Mouse (Mus musculus) 3134 (cell line): Measurements from ENCODE around the gene Fam110c.
A peak's percentile ranks its signal among the peaks of the same experiment; 100 is the strongest.
"Not testable (repeated sequence)": the region's sequence is repeated elsewhere in the genome, so short reads cannot be mapped to it uniquely, and the experiment has no call there.

ENCODE experiments used
- DNase-seq: peaks from one replicate; pipeline ENCODE4 v3.0.0-alpha.2; 2011; ENCODE audit warnings: low spot score; ENCODE audit not compliant: insufficient read length; ENCODE audit errors: extremely low read depth

The Fam110c gene

DNA sequence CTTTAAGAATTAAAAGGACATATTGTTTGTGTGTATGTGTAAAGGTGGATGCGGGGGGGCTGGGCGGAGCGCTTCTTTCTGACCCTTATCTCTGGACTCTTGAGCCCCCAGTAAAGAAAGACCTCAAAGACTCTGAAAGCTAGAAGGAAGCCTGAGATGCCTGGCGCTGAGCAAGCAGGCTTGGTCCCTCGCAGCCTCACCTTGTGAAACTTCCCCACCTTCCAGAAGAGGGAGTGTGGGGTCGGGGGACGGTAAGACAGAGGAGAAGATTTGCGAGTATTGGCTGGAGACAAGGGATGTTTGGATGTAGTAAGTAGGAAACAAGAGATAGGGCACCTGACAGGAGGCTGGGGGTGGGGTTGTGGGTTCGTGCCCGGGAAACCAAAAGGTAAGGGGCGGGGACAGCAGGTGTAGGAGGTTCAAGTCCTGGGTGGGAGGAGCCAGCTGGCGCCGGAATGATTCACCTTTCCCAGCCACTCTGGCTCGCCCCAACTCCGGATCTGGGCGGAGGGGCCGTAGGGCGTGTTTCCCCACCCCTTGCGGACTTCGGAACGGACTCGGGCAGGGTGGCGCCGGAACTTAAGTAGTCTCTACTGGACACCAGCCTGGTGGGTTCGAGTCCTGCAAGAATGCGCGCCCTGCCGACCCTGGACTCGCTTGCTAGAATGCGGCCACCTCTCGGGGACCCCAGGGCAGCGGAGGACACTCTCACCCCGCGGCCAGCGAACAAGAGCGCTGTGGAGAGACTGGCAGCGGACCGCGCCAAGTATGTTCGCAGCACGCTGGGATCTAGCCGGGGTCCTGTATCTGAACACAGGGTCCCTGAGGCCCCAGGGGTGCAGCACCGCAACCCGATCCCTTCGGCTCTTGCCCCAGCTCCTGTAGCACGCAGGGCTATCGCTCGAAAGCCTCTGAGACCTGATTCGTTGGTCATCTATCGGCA lies at the start of gene Fam110c:
Gene Fam110c, plus strand, starts transcription at position 450 of the 943 bp plus-strand sequence.
- peak; percentile 61 for DNase-seq

DNA sequence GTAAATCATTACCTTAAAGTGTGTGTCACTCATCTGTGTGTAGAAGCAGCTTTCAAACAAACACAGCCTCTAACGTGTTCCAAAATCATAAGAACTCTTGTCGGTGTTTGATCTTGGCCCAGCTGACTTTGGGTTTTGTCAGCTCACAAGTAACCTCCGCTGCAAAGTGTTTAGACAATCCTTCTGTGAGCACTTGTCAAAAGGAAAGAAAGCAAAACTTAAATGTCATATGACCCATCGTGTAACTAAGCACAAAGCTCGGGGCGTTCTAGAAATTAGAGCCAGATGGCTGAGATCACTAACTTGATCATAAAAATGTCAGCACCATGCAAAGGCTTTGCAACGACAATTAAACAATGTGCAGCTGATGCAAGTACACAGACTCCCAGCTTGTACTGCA lies 47.2 kb upstream of the Fam110c start:
- no peak for DNase-seq

DNA sequence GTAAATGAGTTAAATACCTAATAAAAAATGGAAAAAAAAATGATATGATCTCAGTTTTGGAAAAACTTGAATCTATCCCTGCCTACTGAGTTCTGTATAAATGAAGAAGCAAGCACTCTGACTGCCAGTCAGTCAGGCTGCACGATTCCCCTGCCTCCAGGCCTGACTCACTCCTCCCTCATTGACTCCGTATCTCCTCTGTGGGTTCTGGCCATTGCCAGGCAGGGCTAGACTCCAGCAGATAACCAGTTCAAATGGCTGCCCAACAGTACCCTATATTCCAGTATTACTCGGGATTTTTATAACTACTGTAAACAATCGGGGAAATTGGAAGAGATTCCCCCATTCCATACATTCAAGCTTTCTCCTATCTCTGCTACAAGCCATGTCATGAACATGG lies 21.6 kb upstream of the Fam110c start:
- no peak for DNase-seq

DNA sequence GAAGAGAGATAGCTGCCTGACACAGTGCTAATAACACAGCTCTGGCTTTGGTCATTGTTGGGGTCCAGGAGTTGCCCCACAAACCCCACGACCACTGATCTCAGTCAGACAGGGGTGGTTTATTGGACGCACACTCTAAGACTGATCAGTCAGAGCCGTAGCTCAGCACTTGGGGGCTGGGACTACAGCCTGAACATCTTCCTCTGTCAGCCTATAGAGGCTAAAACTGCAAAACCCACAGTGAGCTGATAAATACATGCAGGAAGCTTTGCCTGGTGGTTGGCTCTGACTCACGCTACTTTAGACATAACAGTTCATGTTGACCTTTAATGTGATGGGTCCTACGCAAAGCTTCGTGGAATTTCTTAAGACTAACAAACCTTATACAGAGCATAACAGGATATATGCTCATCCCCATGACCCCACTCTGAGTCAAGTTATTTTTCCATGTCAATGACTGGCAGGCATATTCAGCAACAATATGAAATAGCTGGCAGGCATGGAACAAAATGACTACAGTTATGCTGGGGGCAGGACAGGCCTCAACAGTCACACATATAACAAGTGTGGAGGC lies 17.3 kb upstream of the Fam110c start:
- DNase-seq: no peak

DNA sequence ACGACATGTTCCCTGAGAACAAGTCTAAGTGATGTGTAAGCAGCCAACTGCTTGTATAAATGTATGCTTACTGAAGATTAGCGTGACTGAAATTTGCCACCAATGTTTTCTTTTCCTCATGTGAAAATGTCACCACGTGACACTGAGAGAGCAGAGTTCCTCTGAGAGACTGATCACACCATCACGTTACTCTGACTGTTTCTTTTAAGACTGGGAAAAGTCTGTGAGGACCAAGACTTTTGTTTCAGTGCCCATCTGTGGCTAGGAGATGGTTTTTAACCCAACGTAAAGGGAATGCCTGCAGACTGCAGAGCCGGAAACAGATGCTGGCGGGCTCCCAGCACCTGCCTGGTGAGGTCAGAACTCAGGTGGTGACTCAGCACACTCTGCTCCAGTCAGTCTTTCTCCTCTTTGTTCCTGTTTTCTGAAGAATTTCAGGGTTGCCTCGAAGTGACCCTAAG lies 14.2 kb upstream of the Fam110c start:
- DNase-seq: peak; percentile 83

DNA sequence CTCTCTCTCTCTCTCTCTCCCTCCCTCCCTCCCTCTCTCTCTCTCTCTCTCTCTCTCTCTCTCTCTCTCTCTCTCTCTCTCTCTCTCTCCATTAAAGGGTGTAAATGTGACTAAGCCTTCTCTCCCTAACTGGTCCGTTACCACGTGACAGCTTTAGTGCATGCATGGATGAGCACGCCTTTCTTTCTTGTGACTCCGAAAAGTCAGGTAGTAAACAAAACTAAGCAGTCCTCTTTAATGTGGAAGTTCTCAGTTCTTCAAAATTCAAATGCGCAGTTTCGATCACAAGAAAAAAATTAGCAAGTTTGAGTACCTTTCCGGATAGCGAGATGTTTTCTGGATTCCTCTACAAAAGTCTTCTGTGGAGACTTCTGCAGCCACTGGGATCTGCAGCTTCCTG lies 13.4 kb upstream of the Fam110c start:
- DNase-seq: no peak

DNA sequence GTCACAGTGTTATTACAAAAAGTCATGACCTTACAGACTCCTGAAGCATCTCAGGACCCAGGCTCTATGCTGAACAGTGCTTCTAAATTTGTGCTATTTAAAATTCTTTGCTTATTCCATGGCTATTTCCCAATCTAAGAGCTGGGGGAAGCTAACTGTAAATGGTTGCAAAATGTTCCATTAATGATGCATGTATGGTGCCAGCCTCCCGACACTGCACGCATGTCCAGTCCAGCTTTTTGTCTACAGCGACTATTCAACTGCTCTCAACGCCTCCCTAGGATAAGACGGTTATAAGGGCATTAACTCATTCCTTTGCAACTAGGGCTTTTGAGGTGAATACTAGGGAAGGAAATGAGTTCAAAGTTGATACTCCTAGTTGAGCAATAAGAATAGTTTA lies 2.4 kb upstream of the Fam110c start:
- DNase-seq: no peak

DNA sequence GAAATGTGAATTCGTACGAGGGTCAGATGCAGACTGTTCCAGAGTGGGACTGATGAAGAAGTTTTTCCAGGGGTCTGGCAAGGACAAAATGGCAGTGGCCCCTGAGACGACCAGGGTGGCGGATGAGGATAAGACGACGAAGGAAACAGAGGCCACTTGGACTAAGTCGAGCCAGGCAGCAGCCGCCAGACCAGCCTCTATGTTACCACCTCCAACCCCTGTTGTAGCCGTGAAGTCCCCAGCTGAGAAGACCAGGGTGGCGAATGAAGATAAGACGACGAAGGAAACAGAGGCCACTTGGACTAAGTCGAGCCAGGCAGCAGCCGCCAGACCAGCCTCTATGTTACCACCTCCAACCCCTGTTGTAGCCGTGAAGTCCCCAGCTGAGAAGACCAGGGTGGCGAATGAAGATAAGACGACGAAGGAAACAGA lies 710 bp downstream of the Fam110c start:
- not testable (repeated sequence) for DNase-seq

DNA sequence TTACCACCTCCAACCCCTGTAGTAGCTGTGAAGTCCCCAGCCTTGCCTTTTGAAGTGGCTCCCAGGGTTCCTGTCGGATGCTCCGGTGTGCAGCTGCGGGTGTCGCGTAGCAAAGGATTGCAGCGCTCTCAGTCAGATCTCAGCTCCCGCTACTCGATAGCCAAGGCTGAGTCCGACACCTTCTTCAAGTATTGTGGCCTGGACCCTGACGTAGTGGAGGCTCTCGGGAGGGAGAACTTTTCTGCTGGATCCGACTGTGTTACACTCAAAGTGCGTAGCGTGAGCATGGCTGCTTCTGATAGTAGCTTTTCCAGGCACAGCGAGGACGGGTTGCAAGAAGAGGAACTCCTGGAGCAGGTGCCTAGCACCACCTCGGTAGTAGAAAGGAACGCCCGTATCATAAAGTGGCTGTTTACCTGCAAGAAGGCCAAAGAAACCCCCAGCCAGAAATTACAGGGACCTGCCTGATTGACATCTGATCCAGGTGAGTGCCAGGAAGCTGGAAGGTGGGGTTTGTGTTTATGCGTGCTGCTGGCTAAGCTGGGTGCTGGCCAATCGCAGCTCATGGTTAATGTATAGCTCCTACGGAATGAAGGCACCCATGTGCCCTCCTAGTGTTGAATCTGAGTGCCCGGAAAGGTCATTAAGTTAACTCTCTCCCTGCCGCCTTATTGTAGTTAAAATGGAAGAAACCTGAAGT lies 1.3 kb downstream of the Fam110c start:
- DNase-seq: peak; percentile 30

DNA sequence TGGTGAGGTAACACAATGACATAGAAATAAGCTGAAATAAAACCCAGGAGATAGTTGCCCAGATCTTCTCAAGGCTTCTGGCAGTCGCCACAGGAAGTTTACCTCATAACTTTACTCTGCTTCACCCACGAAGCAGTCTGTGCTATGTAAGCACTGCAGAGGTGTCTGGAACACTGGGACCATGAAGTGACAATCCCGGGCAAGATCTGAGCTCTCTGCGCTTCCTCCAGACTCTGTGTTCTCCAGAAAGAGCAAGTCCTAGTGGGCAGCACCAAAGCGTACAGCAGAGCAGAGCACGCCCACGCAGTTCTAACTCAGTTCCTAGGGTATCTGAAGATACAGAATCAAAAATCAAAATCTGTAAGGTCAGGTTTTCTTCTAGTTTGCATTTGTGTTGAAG lies 3.4 kb downstream of the Fam110c start:
- no peak for DNase-seq

DNA sequence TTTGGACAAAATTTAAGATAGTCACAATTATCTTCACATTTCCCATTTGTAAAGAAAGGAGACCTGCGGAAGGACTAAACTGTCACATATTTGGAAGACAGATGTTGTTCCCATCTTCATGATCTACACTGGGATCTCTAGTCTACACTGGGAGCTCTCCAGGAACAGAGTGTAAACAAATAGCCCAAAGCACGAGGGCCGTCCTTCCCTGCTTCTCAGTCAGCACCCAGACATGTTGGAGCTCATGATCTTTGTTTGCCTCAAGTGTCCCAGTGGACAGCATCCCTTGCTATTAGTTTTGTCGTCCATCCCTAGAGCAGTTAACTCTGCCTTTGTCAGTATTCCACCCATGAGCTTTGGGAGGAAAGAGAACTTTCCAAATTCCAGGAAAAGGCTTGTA lies 4.4 kb downstream of the Fam110c start:
- no peak for DNase-seq

DNA sequence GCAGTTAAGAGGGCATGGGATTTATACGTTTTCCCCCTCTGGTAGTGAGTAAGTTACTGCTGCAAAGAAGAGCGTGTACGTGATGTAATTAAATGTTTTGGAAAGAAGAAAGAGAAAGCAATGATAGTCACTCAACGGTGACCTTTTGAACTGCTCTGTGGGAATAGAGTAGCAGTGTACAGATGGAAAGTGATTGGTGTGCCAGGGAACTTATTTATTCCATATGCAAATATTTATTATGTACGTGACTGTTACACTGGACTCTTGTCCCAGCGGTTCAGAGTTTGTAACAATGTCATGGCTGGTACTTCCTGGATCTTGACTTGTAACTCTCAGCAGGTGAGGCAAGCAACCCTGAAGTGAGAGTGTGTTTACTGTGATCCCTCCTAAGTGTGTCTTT lies 6.7 kb downstream of the Fam110c start:
- DNase-seq: no peak

DNA sequence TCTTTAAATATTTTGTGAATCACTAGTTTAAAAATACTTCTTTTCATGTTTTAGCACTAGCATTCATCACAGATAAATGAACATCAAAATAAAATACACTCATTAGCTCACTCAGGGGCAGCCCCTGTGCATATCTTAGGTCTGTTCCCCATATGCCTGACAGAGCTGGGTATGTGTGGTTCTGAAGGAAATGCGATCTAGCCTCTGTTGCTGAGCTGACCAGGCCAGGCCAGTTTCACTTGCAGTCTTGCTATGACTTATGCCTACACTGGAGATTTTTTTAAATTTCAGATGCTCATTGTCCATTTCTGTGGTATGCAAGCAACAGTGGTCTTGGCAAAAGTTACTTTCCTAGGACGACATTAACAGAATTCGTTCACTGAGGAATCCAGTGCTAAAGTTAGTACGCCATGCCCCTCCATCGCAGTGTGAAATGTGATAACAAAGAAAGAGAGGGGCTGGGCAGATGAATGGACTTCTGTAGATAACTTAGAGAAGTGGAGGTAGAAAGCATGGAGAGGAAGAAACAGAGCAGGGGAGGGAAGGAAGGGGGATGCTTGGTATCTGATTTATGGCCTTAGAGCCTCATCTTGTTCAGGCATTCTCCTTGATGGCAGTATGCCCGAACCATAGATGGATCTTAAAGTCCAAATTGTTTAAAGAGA lies 7.4 kb downstream of the Fam110c start:
- no peak for DNase-seq

DNA sequence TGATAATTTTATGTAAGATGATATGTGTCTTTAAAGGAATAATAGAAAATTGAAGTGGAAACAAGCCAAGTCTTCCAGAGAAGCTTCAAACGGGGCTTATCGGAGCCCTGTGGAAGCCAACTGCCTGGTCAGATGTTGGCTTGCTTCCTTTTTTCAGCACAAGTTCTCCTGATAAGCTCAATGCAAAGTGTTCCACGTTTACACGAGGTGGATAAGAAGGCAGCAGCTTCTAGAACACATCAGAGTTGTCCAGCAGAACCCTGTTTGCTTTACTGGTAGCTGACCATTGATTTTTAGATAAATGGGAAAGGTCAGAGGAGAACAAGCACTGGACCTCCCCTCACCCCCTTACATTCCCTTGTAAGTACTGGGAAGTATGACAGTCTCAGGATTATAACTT lies 9.3 kb downstream of the Fam110c start:
- DNase-seq: no peak

DNA sequence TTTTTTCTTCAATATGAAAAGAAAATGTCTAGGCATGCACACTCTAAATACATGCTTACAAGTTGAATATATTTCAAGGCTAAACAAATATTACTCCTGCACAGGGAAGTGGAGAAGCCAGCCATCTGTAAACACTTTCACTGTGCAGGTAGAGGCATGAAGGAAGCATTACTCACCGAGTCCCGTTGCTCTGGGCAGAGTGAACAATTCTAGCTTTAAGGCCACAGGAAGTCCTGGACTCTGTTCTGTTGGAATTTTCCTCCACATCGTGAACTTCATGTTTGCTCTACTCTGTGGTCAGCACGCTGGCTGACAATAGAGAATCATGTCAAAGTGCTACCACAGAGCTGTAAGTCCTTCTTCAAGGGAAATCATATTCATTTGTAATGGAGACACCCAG lies 9.7 kb downstream of the Fam110c start:
- DNase-seq: no peak

DNA sequence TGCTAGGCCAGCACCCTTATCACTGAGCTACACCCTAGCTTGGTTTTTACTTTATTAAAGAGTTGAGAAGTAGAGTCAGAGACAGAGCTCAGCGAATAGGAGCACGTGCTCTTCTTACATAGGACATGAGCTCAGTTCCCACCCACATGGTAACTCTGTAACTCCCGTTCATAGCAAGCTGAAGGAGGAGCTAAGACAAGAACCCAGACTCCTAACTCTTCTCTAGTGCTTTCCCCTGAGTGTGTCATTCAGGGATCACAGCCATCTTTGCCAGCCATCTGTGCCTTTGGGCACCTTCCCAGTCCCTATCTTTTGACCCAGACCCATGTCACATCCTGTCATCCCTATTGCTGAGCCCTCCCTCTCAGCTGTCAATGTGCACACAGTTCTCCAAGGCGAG lies 13.4 kb downstream of the Fam110c start:
- no peak for DNase-seq

DNA sequence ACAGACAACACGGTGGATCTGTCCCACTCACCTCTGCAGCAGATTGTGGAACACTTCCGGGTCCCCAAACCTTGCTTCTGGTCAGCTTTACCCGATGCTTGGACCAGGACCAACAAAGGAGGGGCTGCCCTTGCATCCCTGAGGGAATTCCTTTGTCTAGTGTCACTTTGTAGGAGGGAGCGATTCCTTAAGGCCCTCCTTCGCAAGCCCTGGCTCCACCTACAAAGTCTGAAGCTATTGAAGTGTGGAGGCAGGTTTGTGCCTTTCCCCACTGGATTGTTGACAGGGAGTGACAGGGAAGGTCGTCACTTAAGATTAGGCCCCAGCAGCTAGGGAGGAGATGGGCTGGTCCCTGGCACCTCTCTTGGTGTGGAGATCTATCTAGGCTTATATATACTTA lies 16.7 kb downstream of the Fam110c start:
- no peak for DNase-seq

DNA sequence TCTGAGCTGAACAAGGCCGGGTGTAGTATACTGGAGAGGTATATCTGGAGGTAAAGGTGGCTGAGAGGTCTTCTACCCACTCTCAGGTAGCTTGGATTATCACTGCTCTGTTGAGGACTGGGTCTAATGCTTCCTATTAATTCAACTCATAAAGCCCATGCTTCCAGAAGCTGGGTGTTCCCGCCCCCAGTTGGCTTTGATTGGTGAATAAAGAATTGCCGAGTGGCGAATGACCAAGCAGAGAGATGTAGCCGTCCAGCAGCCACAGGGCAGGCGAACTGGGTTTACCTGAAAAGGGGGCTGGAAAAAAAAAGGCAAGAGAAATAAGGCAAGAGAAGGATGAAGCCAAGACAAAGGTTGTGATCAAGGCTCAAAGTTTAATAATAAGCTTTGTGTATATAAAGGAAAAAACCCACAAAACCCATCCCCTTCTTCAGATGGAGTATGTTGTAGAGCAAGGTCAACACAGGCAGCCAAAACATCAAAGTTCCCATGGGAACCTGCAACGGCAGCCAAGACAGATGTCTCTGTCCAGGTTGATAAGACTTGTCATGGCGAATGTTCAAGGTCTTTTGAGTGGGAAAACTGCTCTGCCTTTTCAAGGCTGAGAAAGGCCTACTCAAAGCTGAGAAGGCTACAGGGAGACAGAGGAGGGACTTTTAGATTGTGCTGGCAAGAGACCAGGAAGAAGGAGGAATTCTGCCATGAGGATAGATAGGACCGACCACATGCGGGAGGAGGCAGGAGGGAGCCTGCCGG lies 17.4 kb downstream of the Fam110c start:
- no peak for DNase-seq

DNA sequence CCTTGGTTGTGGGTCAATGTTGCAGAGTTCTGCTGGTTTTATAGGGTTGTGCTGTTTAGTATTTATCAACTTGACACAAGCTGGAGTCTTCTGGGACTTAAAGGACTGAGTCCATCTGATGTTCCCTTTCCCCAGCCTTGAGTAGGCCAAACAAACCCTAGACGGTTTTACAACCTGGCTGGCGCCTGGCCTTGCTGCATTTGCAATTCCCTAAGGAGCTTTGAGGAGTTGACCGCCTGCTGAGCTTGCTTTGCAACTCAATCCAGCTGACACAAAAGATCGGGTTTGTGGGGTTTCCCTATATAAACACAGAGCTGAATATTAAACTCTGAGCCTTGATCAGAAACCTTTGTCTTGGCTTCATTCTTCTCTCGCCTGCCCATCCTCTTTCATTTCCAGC lies 18.8 kb downstream of the Fam110c start:
- DNase-seq: no peak

DNA sequence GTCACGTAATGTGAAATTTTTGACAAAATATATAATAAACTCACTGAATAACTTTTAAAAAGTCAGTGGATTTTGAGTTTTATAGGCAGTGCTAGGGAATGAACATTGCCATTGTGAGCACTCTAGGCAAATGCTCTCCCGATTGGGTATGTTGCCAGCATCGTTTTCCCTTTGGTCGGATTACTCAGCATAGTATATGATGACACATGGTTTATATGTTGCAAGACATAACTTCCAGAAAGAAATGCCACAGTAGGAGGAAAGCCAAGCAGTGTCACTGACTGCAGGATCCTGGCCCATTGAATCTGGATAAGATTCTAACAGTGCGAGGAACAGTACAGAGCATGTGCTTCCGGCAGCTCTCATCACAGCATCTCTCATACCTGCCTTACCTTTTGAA lies 23.5 kb downstream of the Fam110c start:
- DNase-seq: peak; percentile 13
